ENCODE assay signal across 12 mouse cellular contexts in the genomic region with DNA sequence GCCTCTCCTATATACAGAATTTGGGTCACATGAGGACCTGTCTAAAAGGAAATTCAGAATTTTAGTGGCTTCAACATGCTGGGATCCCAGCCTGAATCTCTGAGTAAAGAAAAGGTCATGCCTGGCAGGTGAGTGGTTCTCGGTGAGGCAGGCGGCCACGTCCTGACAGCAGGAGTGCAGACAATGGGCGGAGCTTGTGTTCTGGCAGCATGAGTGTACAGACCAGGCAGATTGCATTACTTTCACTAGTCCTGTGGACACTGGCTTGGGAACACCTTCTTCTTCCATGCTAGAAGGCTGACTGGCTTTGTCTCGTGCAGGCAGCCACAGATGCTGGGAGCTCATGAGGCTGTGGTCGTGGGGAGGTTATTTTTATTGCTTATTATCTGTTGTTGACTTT. TPM values are rescaled to one million over a fixed set of nuclear protein-coding genes. Genes with fewer than 3 reads are reported as not detected.
DNase-seq lines count a peak whose midpoint lies in the region; ATAC-seq lines count a peak whose summit lies in the region.
"Had no signal": no experiment of that assay in that cellular context is flagged by ENCODE, and none has a peak within 500 bp of the region (broad histone marks: within the 10 kb centered on the region; RNA-seq: fewer than 3 reads in every experiment).

No protein-coding gene starts in this region.

- no peak overlapping the region for H3K4me2 ChIP-seq in heart, embryonic 12.5 days
- no peak overlapping the region; the same call in 1 of the 2 replicates for H3K4me2 ChIP-seq in liver, embryonic 16.5 days (ENCODE audit: low read depth, low read length)
- H3K4me2 ChIP-seq in hindbrain, embryonic 14.5 days (replicated peaks), result no peak overlapping the region
- H3K4me2 ChIP-seq: limb, embryonic 12.5 days had no signal

- H3K27ac ChIP-seq in heart, embryonic 12.5 days (ENCODE audit: poor library complexity, severe bottlenecking), result no peak overlapping the region
- H3K27ac ChIP-seq in liver, embryonic 16.5 days (ENCODE audit: low read length), result peak overlapping the region; percentile 70
- H3K27ac ChIP-seq in hindbrain, embryonic 14.5 days, result no peak overlapping the region
- H3K27ac ChIP-seq: heart, embryonic 10.5 days; limb, embryonic 12.5 days had no signal

- WGBS in heart, embryonic 12.5 days, result 65% methylated on average over 6 of the region's 6 CpGs
- 50% methylated on average over 6 of the region's 6 CpGs for WGBS in liver, embryonic 16.5 days (ENCODE audit: insufficient replicate concordance)
- 83% methylated on average over 6 of the region's 6 CpGs for WGBS in hindbrain, embryonic 14.5 days

- ATAC-seq in heart, embryonic 12.5 days (ENCODE audit: insufficient number of reproducible peaks, low FRiP score), result no peak
- peak; percentile 33; the same call in 1 of the 2 replicates for ATAC-seq in liver, embryonic 16.5 days (ENCODE audit: low read depth)
- ATAC-seq in hindbrain, embryonic 14.5 days (ENCODE audit: low FRiP score), result no peak
- ATAC-seq: hindbrain, embryonic 16.5 days had no signal

- DNase-seq in adrenal gland, postnatal 10 days, result peak; percentile 52
- DNase-seq in adrenal gland, postnatal 4 days (ENCODE audit: low spot score in 2 of 2), result no peak
- DNase-seq in heart, adult 8-10 months (ENCODE audit: low spot score), result peak; percentile 10
- DNase-seq in A20 (ENCODE audit: low read depth, low spot score), result peak; percentile 55
- no peak for DNase-seq in right cerebral cortex, adult 2 months (ENCODE audit: low spot score in 2 of 2)
- no peak for DNase-seq in hindbrain, embryonic 14.5 days (ENCODE audit: low spot score)

- H3K4me3 ChIP-seq in heart, embryonic 12.5 days, result no peak overlapping the region
- no peak overlapping the region for H3K4me3 ChIP-seq in liver, embryonic 16.5 days (ENCODE audit: low read depth, low read length)
- no peak overlapping the region for H3K4me3 ChIP-seq in hindbrain, embryonic 14.5 days (replicated peaks; ENCODE audit: low read length)
- H3K4me3 ChIP-seq: heart, embryonic 10.5 days; limb, embryonic 12.5 days had no signal

- H3K4me1 ChIP-seq in heart, embryonic 12.5 days (replicated peaks), result peaks cover 12% of the 10 kb centered on the region
- H3K4me1 ChIP-seq in liver, embryonic 16.5 days (ENCODE audit: control insufficient read depth, low read depth, low read length), result peaks cover 8% of the 10 kb centered on the region
- peaks cover 3% of the 10 kb centered on the region; the same call in 1 of the 2 replicates for H3K4me1 ChIP-seq in hindbrain, embryonic 14.5 days (replicated peaks; ENCODE audit: control insufficient read depth, insufficient read depth, low read length)

- H3K36me3 ChIP-seq in heart, embryonic 12.5 days, result peaks cover 3% of the 10 kb centered on the region; the same call in 1 of the 2 replicates
- H3K36me3 ChIP-seq in liver, embryonic 16.5 days (ENCODE audit: control insufficient read depth, insufficient read depth), result no peaks in the 10 kb centered on the region
- no peaks in the 10 kb centered on the region for H3K36me3 ChIP-seq in hindbrain, embryonic 14.5 days (replicated peaks; ENCODE audit: control insufficient read depth, insufficient read depth)

- no peaks in the 10 kb centered on the region for H3K9me3 ChIP-seq in heart, embryonic 12.5 days (replicated peaks)
- no peaks in the 10 kb centered on the region for H3K9me3 ChIP-seq in liver, embryonic 16.5 days (replicated peaks; ENCODE audit: control insufficient read depth, low read length)
- no peaks in the 10 kb centered on the region for H3K9me3 ChIP-seq in hindbrain, embryonic 14.5 days (ENCODE audit: control insufficient read depth, low read length)
- H3K9me3 ChIP-seq: heart, embryonic 10.5 days; limb, embryonic 12.5 days had no signal

- H3K27me3 ChIP-seq in heart, embryonic 12.5 days (replicated peaks), result no peaks in the 10 kb centered on the region
- H3K27me3 ChIP-seq in liver, embryonic 16.5 days (ENCODE audit: control insufficient read depth, insufficient read depth, low read depth, low read length), result no peaks in the 10 kb centered on the region
- no peaks in the 10 kb centered on the region for H3K27me3 ChIP-seq in hindbrain, embryonic 14.5 days (ENCODE audit: control insufficient read depth, insufficient read depth, low read length)
- H3K27me3 ChIP-seq: limb, embryonic 12.5 days had no signal

- H3K9ac ChIP-seq in heart, embryonic 12.5 days, result no peak overlapping the region
- H3K9ac ChIP-seq in liver, embryonic 16.5 days (ENCODE audit: low read depth, low read length), result no peak overlapping the region
- H3K9ac ChIP-seq in hindbrain, embryonic 14.5 days, result no peak overlapping the region
- H3K9ac ChIP-seq: limb, embryonic 12.5 days had no signal

RNA-seq across cellular contexts. Expression of gene Fam173b, which starts 5.2 kb away (rescaled TPM):
- total RNA-seq in adrenal gland, postnatal 10 days (2021), result 10 to 100 TPM; 14.8 to 19.4 TPM
- 10 to 100 TPM; 17.1 to 17.4 TPM for total RNA-seq in adrenal gland, postnatal 4 days (2021)
- 10 to 100 TPM; 17.2 to 22.2 (median 20.3) TPM for total RNA-seq in heart, adult 8-10 months (2022)
- polyA plus RNA-seq in heart, embryonic 12.5 days (2016; fragmentation: Nextera tagmentation; extraction: Ambion mirVana), result 12.7 TPM in 2 replicates
- 7.1 TPM in 2 replicates for polyA plus RNA-seq in liver, embryonic 16.5 days (2015; fragmentation: Nextera tagmentation; extraction: Ambion mirVana)
- 10.5 and 12.1 TPM in 2 replicates for polyA plus RNA-seq in hindbrain, embryonic 14.5 days (2014; fragmentation: Nextera tagmentation; extraction: Ambion mirVana)

RNA-seq across cellular contexts. Expression of gene Cct5, which starts 5.2 kb away (rescaled TPM):
- total RNA-seq in adrenal gland, postnatal 10 days (2021), result 100 to 1,000 TPM; 272 to 290 TPM
- total RNA-seq in adrenal gland, postnatal 4 days (2021), result 100 to 1,000 TPM; 310 to 330 TPM
- total RNA-seq in heart, adult 8-10 months (2022), result 100 to 1,000 TPM; 123 to 130 (median 127) TPM
- polyA plus RNA-seq in heart, embryonic 12.5 days (2016; fragmentation: Nextera tagmentation; extraction: Ambion mirVana), result 397 and 401 TPM in 2 replicates
- polyA plus RNA-seq in liver, embryonic 16.5 days (2015; fragmentation: Nextera tagmentation; extraction: Ambion mirVana), result 229 and 244 TPM in 2 replicates
- polyA plus RNA-seq in hindbrain, embryonic 14.5 days (2014; fragmentation: Nextera tagmentation; extraction: Ambion mirVana), result 521 and 542 TPM in 2 replicates

RNA-seq across cellular contexts. Expression of gene Cmbl, which starts 41.6 kb away (rescaled TPM):
- 100 to 1,000 TPM in 1 of 2 experiments, 10 to 100 TPM in 1; 82.2 to 106 TPM for total RNA-seq in adrenal gland, postnatal 10 days (2021)
- total RNA-seq in adrenal gland, postnatal 4 days (2021), result 100 to 1,000 TPM; 103 to 106 TPM
- 10 to 100 TPM; 31.4 to 42.1 (median 34.4) TPM for total RNA-seq in heart, adult 8-10 months (2022)
- 6.6 and 8.0 TPM in 2 replicates for polyA plus RNA-seq in heart, embryonic 12.5 days (2016; fragmentation: Nextera tagmentation; extraction: Ambion mirVana)
- polyA plus RNA-seq in liver, embryonic 16.5 days (2015; fragmentation: Nextera tagmentation; extraction: Ambion mirVana), result 12.7 and 16.4 TPM in 2 replicates
- 8.8 and 9.1 TPM in 2 replicates for polyA plus RNA-seq in hindbrain, embryonic 14.5 days (2014; fragmentation: Nextera tagmentation; extraction: Ambion mirVana)
- total RNA-seq: megakaryocyte-erythroid progenitor cell, adult 5-6 weeks had no signal

Comparison
In these comparisons a context has a peak if more than half of its experiments do, and no peak if none do; other contexts are left out.
1. DNase-seq: peak in adrenal gland, postnatal 10 days (single experiment), heart, adult 8-10 months (single experiment) and A20 (single experiment); none in adrenal gland, postnatal 4 days (0 of 2), right cerebral cortex, adult 2 months (0 of 2) and hindbrain, embryonic 14.5 days (single experiment).